Mouse (Mus musculus): Measurements from ENCODE around the gene Coq10a. TPM values are rescaled to one million over a fixed set of nuclear protein-coding genes. Genes with fewer than 3 reads are reported as not detected.
A peak's percentile ranks its signal among the peaks of the same experiment; 100 is the strongest.

Gene Coq10a
- polyA plus RNA-seq, 1 experiment = 79.1 TPM

GRCm38 (mm10) chr10:128370601-128371000 lies 1.8 kb upstream of the Coq10a start:
- whole genome bisulfite sequencing = 25% methylated on average over 4 of the region's 4 CpGs
- H3K27ac ChIP-seq (ENCODE audit: insufficient read depth, low read depth, low read length) = peak overlapping the region; percentile 73
- TF ChIP-seq POLR2A (IDR thresholded peaks at IDR 0.05; ENCODE audit: low read depth, low read length) = no peak
- TF ChIP-seq CTCF (IDR thresholded peaks at IDR 0.05; ENCODE audit: extremely low read depth, insufficient read length, insufficient replicate concordance, low read depth, low read length) = no peak

GRCm38 (mm10) chr10:128370021-128370420 lies 1.2 kb upstream of the Coq10a start:
- Histone ChIP-seq H3K4me1 (ENCODE audit: control insufficient read depth, insufficient read depth, insufficient read length, low read length) (peaks cover 12% of the 10 kb centered on the region), H3K4me3 (ENCODE audit: low read depth, low read length) (no peak overlapping the region), H3K27ac (ENCODE audit: insufficient read depth, low read depth, low read length) (peak overlapping the region; percentile 73), H3K36me3 (ENCODE audit: control insufficient read depth, insufficient read depth, low read length) (peaks cover 3% of the 10 kb centered on the region), H3K27me3 (ENCODE audit: control insufficient read depth, insufficient read depth, low read length) (no peaks in the 10 kb centered on the region)
- TF ChIP-seq POLR2A (IDR thresholded peaks at IDR 0.05; ENCODE audit: low read depth, low read length) (no peak), CTCF (IDR thresholded peaks at IDR 0.05; ENCODE audit: extremely low read depth, insufficient read length, insufficient replicate concordance, low read depth, low read length) (no peak)
- 57% methylated on average over 6 of the region's 6 CpGs for WGBS

More at GRCm38 (mm10) chr10:128370601-128371000, 1.8 kb upstream of the Coq10a start:
- no peaks in the 10 kb centered on the region for H3K36me3 ChIP-seq (ENCODE audit: control insufficient read depth, insufficient read depth, low read length)
- H3K4me1 ChIP-seq (ENCODE audit: control insufficient read depth, insufficient read depth, insufficient read length, low read length) = peaks cover 12% of the 10 kb centered on the region
- H3K27me3 ChIP-seq (ENCODE audit: control insufficient read depth, insufficient read depth, low read length) = no peaks in the 10 kb centered on the region
- no peak overlapping the region for H3K4me3 ChIP-seq (ENCODE audit: low read depth, low read length)

- 48% methylated on average over 6 of the region's 6 CpGs for WGBS
- Histone ChIP-seq H3K4me1 (ENCODE audit: control insufficient read depth, insufficient read depth, insufficient read length, low read length) (peaks cover 12% of the 10 kb centered on the region), H3K36me3 (ENCODE audit: control insufficient read depth, insufficient read depth, low read length) (peaks cover 6% of the 10 kb centered on the region), H3K4me3 (ENCODE audit: low read depth, low read length) (no peak overlapping the region), H3K27me3 (ENCODE audit: control insufficient read depth, insufficient read depth, low read length) (no peaks in the 10 kb centered on the region), H3K27ac (ENCODE audit: insufficient read depth, low read depth, low read length) (peak overlapping the region; percentile 96)
- TF ChIP-seq POLR2A (IDR thresholded peaks at IDR 0.05; ENCODE audit: low read depth, low read length) = no peak
Observed at GRCm38 (mm10) chr10:128369599-128369998, 802 bp upstream of the Coq10a start.

GRCm38 (mm10) chr10:128369218-128369543 lies 384 bp upstream of the Coq10a start:
- Histone ChIP-seq H3K4me1 (ENCODE audit: control insufficient read depth, insufficient read depth, insufficient read length, low read length) (peaks cover 12% of the 10 kb centered on the region), H3K4me3 (ENCODE audit: low read depth, low read length) (peak overlapping the region; percentile 85), H3K27ac (ENCODE audit: insufficient read depth, low read depth, low read length) (peak overlapping the region; percentile 96), H3K36me3 (ENCODE audit: control insufficient read depth, insufficient read depth, low read length) (peaks cover 6% of the 10 kb centered on the region), H3K27me3 (ENCODE audit: control insufficient read depth, insufficient read depth, low read length) (no peaks in the 10 kb centered on the region)
- TF ChIP-seq POLR2A (IDR thresholded peaks at IDR 0.05; ENCODE audit: low read depth, low read length) (no peak), CTCF (IDR thresholded peaks at IDR 0.05; ENCODE audit: extremely low read depth, insufficient read length, insufficient replicate concordance, low read depth, low read length) (no peak)
- 3% methylated on average over 9 of the region's 9 CpGs for WGBS

- Histone ChIP-seq H3K4me1 (ENCODE audit: control insufficient read depth, insufficient read depth, insufficient read length, low read length) (peaks cover 12% of the 10 kb centered on the region), H3K36me3 (ENCODE audit: control insufficient read depth, insufficient read depth, low read length) (peaks cover 14% of the 10 kb centered on the region), H3K4me3 (ENCODE audit: low read depth, low read length) (peak overlapping the region; percentile 85), H3K27me3 (ENCODE audit: control insufficient read depth, insufficient read depth, low read length) (no peaks in the 10 kb centered on the region), H3K27ac (ENCODE audit: insufficient read depth, low read depth, low read length) (peak overlapping the region; percentile 96)
- TF ChIP-seq POLR2A (IDR thresholded peaks at IDR 0.05; ENCODE audit: low read depth, low read length) = no peak
- no peak for TF ChIP-seq CTCF (IDR thresholded peaks at IDR 0.05; ENCODE audit: extremely low read depth, insufficient read length, insufficient replicate concordance, low read depth, low read length)
- 12% methylated on average over 19 of the region's 19 CpGs for WGBS
Observed at GRCm38 (mm10) chr10:128367899-128368401, 847 bp downstream of the Coq10a start.

- no peak overlapping the region for H3K4me3 ChIP-seq (ENCODE audit: low read depth, low read length)
- no peaks in the 10 kb centered on the region for H3K27me3 ChIP-seq (ENCODE audit: control insufficient read depth, insufficient read depth, low read length)
- 48% methylated on average over 3 of the region's 3 CpGs for WGBS
- H3K4me1 ChIP-seq (ENCODE audit: control insufficient read depth, insufficient read depth, insufficient read length, low read length) = no peaks in the 10 kb centered on the region
- TF ChIP-seq CTCF (IDR thresholded peaks at IDR 0.05; ENCODE audit: extremely low read depth, insufficient read length, insufficient replicate concordance, low read depth, low read length) (peak; percentile 29; the same call in 1 of the 2 replicates), POLR2A (IDR thresholded peaks at IDR 0.05; ENCODE audit: low read depth, low read length) (no peak)
- no peak overlapping the region for H3K27ac ChIP-seq (ENCODE audit: insufficient read depth, low read depth, low read length)
- peaks cover 61% of the 10 kb centered on the region for H3K36me3 ChIP-seq (ENCODE audit: control insufficient read depth, insufficient read depth, low read length)
Observed at GRCm38 (mm10) chr10:128362568-128362967, 6.2 kb downstream of the Coq10a start.

DNA sequence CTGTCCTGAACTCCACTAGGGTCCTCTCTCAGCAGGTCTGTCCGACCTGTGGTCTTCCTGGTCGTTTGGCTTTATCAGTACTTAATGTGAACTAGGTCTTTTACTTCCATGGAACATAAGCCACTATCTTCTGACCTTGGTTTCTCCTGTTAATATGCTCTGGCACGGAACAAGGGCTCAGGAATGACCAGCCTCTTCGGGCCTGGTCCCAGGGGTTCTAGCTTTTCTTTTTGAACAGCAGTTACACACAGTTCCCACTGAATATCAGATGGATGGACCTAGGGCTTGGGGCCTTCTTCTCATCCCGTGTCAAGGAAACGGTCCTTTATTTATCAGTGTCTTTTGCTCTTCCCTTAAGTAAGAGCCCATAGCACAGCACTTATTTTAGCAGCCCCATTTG lies 7.0 kb downstream of the Coq10a start:
- Histone ChIP-seq H3K27me3 (ENCODE audit: control insufficient read depth, insufficient read depth, low read length) (no peaks in the 10 kb centered on the region), H3K36me3 (ENCODE audit: control insufficient read depth, insufficient read depth, low read length) (peaks cover 61% of the 10 kb centered on the region)
- 83% methylated on average over 6 of the region's 6 CpGs for WGBS

DNA sequence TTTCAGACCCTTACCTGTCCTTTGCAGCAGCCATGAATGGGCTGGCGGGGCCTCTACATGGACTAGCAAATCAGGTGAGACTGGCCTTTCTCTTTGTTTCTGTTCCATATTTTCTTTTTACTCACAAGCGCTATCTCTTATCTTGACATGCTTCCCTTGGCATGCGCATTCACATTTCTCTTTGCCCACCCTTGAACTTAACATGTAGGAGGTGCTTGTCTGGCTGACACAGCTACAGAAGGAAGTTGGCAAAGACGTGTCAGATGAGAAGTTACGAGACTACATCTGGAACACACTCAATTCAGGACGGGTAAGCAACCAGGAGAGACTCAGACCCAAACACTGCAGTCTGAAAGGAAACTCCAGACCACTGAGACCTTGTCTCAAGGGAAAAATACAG lies 9.6 kb downstream of the Coq10a start:
- Histone ChIP-seq H3K27ac (ENCODE audit: insufficient read depth, low read depth, low read length) (no peak overlapping the region), H3K36me3 (ENCODE audit: control insufficient read depth, insufficient read depth, low read length) (peaks cover 66% of the 10 kb centered on the region), H3K4me1 (ENCODE audit: control insufficient read depth, insufficient read depth, insufficient read length, low read length) (no peaks in the 10 kb centered on the region), H3K27me3 (ENCODE audit: control insufficient read depth, insufficient read depth, low read length) (no peaks in the 10 kb centered on the region), H3K4me3 (ENCODE audit: low read depth, low read length) (no peak overlapping the region)
- no peak for TF ChIP-seq CTCF (IDR thresholded peaks at IDR 0.05; ENCODE audit: extremely low read depth, insufficient read length, insufficient replicate concordance, low read depth, low read length)
- 83% methylated on average over 6 of the region's 6 CpGs for WGBS

More for the DNA sequence above, 7.0 kb downstream of the Coq10a start:
- Histone ChIP-seq H3K4me3 (ENCODE audit: low read depth, low read length) (no peak overlapping the region), H3K4me1 (ENCODE audit: control insufficient read depth, insufficient read depth, insufficient read length, low read length) (no peaks in the 10 kb centered on the region), H3K27ac (ENCODE audit: insufficient read depth, low read depth, low read length) (no peak overlapping the region)
- TF ChIP-seq POLR2A (IDR thresholded peaks at IDR 0.05; ENCODE audit: low read depth, low read length) = no peak

Data from small intestine, adult 2 months (tissue).